Mouse (Mus musculus): ENCODE measurements around the gene Casp8ap2.

DNA sequence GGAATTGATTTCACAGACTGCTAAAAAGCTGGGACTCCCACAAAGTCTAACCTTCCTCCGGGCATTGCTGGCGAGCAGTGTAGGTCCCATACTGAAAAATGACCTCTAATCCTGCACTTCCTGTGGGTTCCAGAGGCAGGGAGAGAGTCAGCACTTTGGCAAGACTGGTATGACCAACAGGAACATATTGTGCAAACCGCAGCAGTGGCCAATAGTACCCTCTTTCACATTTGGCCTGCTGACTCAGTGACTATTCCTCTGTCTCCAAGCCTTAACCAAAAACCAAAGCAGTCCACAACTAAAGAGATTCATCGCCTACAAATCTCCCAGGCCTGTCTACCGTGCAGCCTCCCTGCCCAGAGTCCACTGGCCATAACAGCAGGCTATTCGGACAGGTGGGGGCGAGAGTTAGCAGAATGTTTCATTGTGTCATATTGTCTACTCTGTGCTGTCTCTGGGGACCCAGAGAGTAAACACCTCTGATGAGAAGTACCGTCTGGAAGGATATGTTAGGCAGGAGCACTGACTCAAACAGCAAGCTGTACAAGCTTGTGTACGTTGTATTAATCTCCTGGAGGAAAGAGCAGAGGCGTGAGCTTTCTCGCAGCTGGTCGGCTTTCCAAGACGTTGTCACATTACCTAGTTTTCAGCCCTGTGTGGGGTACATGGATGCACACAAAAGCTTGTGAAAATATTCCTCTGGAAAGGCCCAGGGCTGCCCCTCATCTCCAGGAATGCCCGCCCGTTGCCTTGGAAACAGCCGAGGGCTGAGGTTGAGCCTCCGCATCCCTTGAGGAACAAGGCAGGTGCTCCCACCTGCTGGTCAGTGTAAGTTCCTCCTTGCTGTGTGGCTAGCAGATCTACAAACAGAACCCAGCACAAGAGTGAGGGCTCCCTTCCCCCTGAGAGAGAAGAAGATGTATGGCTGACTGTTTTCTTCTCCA is 45.0 kb upstream of the Casp8ap2 start:
- no peak for TF ChIP-seq CTCF (IDR thresholded peaks at IDR 0.05; ENCODE audit: control insufficient read depth, insufficient read depth, insufficient replicate concordance, low read depth, low read length)
- TF ChIP-seq POLR2A (IDR thresholded peaks at IDR 0.05; ENCODE audit: control insufficient read depth, low read depth, low read length): no peak
